Mouse (Mus musculus) thymus, postnatal 10 days (tissue): ENCODE data around the gene Slc25a11.
A peak's percentile ranks its signal among the peaks of the same experiment; 100 is the strongest.

Source experiments
- DNase-seq, 2 experiments: peaks; one replicate each; pipeline ENCODE4 v3.0.0; 2021; ENCODE audit warnings: low spot score in 2 of 2

Gene Slc25a11

GRCm38 (mm10) chr11:70621972-70622814, 25.1 kb downstream of the Slc25a11 start:
- no peak for DNase-seq

- DNase-seq = no peak
Observed at GRCm38 (mm10) chr11:70619101-70619500, 28.2 kb downstream of the Slc25a11 start, which contains the start of gene Chrne. Gene Chrne, minus strand, starts transcription at chr11:70619216.

- no peak for DNase-seq
Observed at GRCm38 (mm10) chr11:70615516-70616093, 31.7 kb downstream of the Slc25a11 start, which contains the start of gene 4930544D05Rik. Gene 4930544D05Rik, plus strand, starts transcription at chr11:70615848.

- DNase-seq = peak; percentile 58 to 69
Observed at GRCm38 (mm10) chr11:70615074-70615473, 32.2 kb downstream of the Slc25a11 start.

DNA sequence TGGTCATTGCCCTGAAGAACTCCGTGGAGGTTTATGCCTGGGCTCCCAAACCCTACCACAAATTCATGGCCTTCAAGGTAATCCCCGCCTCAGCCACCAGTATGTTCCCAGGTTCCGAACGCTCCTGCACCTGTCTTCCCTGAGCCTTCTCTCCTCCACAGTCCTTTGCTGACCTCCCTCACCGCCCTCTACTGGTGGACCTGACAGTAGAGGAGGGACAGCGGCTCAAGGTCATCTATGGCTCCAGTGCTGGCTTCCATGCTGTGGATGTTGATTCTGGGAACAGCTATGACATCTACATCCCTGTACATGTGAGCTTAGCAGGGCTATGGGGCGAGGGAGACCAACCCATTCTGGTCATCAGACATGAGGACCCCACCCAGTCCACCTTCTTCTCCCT, 34.8 kb downstream of the Slc25a11 start:
- no peak for DNase-seq

DNA sequence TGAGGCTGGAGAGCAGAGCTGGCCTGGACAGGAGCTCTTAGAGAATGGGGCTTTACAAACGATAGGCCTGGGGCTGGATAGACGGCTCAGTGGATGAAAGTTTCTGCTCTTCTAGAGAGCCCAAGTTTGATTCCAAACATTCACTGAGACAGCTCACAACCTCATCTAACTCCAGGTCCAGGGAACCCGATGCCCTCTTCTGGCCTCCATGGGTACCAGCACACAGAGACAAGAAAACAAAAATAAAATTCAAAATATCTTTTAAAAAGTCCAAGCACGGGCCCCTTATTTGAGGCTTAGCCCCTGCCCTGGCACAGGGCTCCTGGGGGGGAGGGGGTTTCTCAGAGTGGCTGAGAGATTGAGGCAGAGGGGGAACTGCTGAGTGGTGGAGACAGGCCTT, 36.5 kb downstream of the Slc25a11 start:
- DNase-seq = no peak

DNA sequence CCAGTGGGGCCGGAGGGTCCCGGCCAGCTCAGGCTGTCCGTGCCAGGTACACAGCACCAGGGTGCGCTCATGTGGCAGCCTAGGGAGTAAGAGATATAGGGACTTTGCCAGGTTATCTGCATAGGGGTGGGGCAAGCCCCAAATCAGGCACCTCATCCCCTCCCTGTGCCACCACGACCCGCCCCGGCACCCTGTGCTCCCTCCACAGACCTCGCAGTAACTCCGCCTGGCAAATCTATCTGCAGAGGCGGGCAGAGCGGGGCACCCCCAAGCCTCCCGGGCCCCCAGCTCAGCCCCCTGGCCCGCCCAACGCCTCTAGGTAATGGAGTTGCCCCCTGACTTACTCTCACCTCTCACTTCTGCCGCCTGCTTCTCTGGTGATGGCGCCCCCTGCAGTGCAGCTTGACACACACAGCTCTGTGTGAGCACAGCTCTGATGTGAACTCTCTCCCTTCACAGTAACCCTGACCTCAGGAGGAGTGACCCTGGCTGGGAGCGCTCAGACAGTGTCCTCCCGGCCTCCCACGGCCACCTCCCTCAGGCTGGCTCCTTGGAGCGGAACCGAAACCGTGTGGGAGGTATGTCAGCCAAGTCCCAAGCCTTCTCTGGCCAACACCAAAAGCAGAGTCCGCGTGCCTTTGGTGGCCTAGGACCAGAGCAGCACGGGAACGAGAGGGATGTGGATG, 38.8 kb downstream of the Slc25a11 start:
- DNase-seq = peak in 1 of 2 experiments; percentile 59

GRCm38 (mm10) chr11:70607611-70608010, 39.7 kb downstream of the Slc25a11 start:
- no peak for DNase-seq

- no peak for DNase-seq
Observed at GRCm38 (mm10) chr11:70606717-70607116, 40.6 kb downstream of the Slc25a11 start.

GRCm38 (mm10) chr11:70605024-70605566, 42.2 kb downstream of the Slc25a11 start:
- peak; percentile 43 to 74 for DNase-seq

DNA sequence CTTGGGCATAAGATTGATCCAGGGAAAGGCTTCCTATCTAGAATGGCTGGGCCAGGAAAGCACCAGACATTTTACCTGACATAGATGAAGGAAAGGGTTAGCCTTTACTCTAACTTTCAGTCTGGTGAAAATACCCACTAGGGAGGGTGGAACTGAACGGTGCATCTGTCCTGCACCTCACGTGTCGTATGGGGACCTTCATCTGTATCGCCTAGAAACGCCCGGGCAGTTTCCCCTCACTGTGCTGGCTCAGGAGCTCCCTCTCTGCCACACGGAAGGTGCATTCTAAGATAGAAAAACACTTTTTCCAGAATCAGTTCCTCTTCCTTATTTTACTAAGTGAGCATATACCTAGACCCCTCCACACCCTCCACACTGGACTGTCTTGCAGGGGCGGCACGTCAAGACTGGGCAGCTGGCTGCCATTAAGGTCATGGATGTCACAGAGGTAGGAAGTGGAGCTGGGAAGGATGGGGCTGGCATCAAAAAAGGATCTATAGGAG, 48.8 kb downstream of the Slc25a11 start:
- DNase-seq = no peak

- DNase-seq = no peak
Observed at GRCm38 (mm10) chr11:70597301-70597700, 50.0 kb downstream of the Slc25a11 start.

GRCm38 (mm10) chr11:70596094-70596493, 51.2 kb downstream of the Slc25a11 start:
- DNase-seq = no peak

DNA sequence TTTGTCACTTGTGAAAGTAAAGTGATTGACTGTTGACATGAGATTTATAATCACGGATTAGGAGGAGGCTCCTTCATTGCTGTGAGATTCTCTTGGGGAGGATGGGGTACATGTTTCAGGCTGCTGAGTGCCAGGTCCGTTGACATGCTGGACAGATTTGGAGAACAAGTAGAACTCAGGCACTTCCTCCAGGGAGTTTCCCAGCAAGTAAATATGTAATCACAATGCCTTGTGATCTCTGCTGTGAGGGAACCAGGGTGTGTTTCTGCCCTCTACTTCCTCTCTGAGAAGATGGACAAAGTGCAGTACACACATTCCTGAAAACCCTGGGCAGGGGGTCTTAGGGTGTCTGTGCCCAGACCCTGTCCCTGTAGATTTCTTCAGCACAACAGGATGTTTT, 51.6 kb downstream of the Slc25a11 start:
- DNase-seq = no peak

- no peak for DNase-seq
Observed at GRCm38 (mm10) chr11:70594253-70594989, 52.9 kb downstream of the Slc25a11 start.
